In genomic region chr6:5633036-5633708, GRCm38 (mm10) we compare ENCODE assay signal across 9 mouse cellular contexts.
DNase-seq lines count a peak whose midpoint lies in the region; ATAC-seq and TF ChIP-seq lines count a peak whose summit lies in the region.
"Had no signal": no experiment of that assay in that cellular context is flagged by ENCODE, and none has a peak within 500 bp of the region (broad histone marks: within the 10 kb centered on the region; RNA-seq: fewer than 3 reads in every experiment).

No protein-coding gene starts in this region.

- no peaks in the 10 kb centered on the region for H3K36me3 ChIP-seq in forebrain, embryonic 16.5 days (ENCODE audit: control insufficient read depth, insufficient read depth)
- no peaks in the 10 kb centered on the region for H3K36me3 ChIP-seq in hindbrain, postnatal 0 days (ENCODE audit: insufficient read depth, low read length)
- H3K36me3 ChIP-seq: liver, embryonic 13.5 days had no signal

- TF ChIP-seq CTCF in hindbrain, postnatal 0 days (IDR thresholded peaks at IDR 0.05; ENCODE audit: low read depth), result peak; percentile 82

- H3K4me2 ChIP-seq in forebrain, embryonic 16.5 days (ENCODE audit: low read length), result peak overlapping the region; percentile 29; the same call in 1 of the 2 replicates
- H3K4me2 ChIP-seq in hindbrain, postnatal 0 days (ENCODE audit: low read depth, low read length), result no peak overlapping the region
- H3K4me2 ChIP-seq: liver, embryonic 13.5 days had no signal

- no peaks in the 10 kb centered on the region for H3K27me3 ChIP-seq in forebrain, embryonic 16.5 days (replicated peaks; ENCODE audit: control insufficient read depth, insufficient read depth, low read length)
- H3K27me3 ChIP-seq in hindbrain, postnatal 0 days (ENCODE audit: insufficient read depth, low read length), result no peaks in the 10 kb centered on the region
- H3K27me3 ChIP-seq: liver, embryonic 13.5 days had no signal

- DNase-seq in CD4-positive, CD25-positive, alpha-beta regulatory T cell, adult 2 months (ENCODE audit: low read depth, low spot score), result peak; percentile 34
- DNase-seq in cerebellum, adult 11-12 months, result peak; percentile 27
- DNase-seq in hindbrain, postnatal 0 days (ENCODE audit: low spot score), result peak; percentile 84
- peak; percentile 19 to 60 for DNase-seq in layer of hippocampus, postnatal 25 days (ENCODE audit: extremely low spot score in 1 of 2, low spot score in 1 of 2)
- DNase-seq in mesoderm, embryonic 11.5 days (ENCODE audit: low read depth, low spot score), result peak; percentile 72
- peak; percentile 48 for DNase-seq in skeletal muscle tissue, adult 2 months (ENCODE audit: low read depth, low spot score)
- DNase-seq: liver, embryonic 13.5 days had no signal

- WGBS in forebrain, embryonic 16.5 days, result 23% methylated on average over 10 of the region's 10 CpGs
- 24% methylated on average over 10 of the region's 10 CpGs for WGBS in hindbrain, postnatal 0 days

- H3K4me1 ChIP-seq in forebrain, embryonic 16.5 days (replicated peaks; ENCODE audit: control insufficient read depth, insufficient read depth, low read length), result 0 out of 2 replicates have a peak, but pooled peaks cover 2% of the 10 kb centered on the region
- no peaks in the 10 kb centered on the region for H3K4me1 ChIP-seq in hindbrain, postnatal 0 days (ENCODE audit: insufficient read depth, low read length)
- H3K4me1 ChIP-seq: liver, embryonic 13.5 days had no signal

- no peak overlapping the region for H3K4me3 ChIP-seq in forebrain, embryonic 16.5 days (replicated peaks; ENCODE audit: low read length)
- no peak overlapping the region for H3K4me3 ChIP-seq in hindbrain, postnatal 0 days (ENCODE audit: low read length)
- H3K4me3 ChIP-seq: liver, embryonic 13.5 days had no signal

- H3K9me3 ChIP-seq in forebrain, embryonic 16.5 days (ENCODE audit: control insufficient read depth, low read length), result no peaks in the 10 kb centered on the region
- no peaks in the 10 kb centered on the region for H3K9me3 ChIP-seq in hindbrain, postnatal 0 days (ENCODE audit: low read length)
- H3K9me3 ChIP-seq: liver, embryonic 13.5 days had no signal

- no peak for ATAC-seq in CD4-positive, CD25-positive, alpha-beta regulatory T cell, adult 4 months
- ATAC-seq in forebrain, embryonic 16.5 days, result peak; percentile 65
- ATAC-seq in hindbrain, postnatal 0 days, result peak; percentile 83

- no peak overlapping the region for H3K27ac ChIP-seq in forebrain, embryonic 16.5 days (ENCODE audit: low read length)
- H3K27ac ChIP-seq in hindbrain, postnatal 0 days, result no peak overlapping the region
- H3K27ac ChIP-seq: liver, embryonic 13.5 days had no signal

- H3K9ac ChIP-seq in forebrain, embryonic 16.5 days (replicated peaks; ENCODE audit: low read depth, low read length), result no peak overlapping the region
- H3K9ac ChIP-seq in hindbrain, postnatal 0 days (replicated peaks; ENCODE audit: low read length), result no peak overlapping the region
- H3K9ac ChIP-seq: liver, embryonic 13.5 days had no signal

Comparison
In these comparisons a context has a peak if more than half of its experiments do, and no peak if none do; other contexts are left out.
1. DNase-seq: peak in every context shown above with its lines; median percentile 84 in hindbrain, postnatal 0 days; 72 in mesoderm, embryonic 11.5 days; 48 in skeletal muscle tissue, adult 2 months; 40 in layer of hippocampus, postnatal 25 days; 34 in CD4-positive, CD25-positive, alpha-beta regulatory T cell, adult 2 months; 27 in cerebellum, adult 11-12 months.